Mouse (Mus musculus): Measurements from ENCODE around the gene Ptger1. TPM values are rescaled to one million over a fixed set of nuclear protein-coding genes. Genes with fewer than 3 reads are reported as not detected.

The Ptger1 gene
- polyA plus RNA-seq, 2 experiments = 0.40 to 2.7 TPM

DNA sequence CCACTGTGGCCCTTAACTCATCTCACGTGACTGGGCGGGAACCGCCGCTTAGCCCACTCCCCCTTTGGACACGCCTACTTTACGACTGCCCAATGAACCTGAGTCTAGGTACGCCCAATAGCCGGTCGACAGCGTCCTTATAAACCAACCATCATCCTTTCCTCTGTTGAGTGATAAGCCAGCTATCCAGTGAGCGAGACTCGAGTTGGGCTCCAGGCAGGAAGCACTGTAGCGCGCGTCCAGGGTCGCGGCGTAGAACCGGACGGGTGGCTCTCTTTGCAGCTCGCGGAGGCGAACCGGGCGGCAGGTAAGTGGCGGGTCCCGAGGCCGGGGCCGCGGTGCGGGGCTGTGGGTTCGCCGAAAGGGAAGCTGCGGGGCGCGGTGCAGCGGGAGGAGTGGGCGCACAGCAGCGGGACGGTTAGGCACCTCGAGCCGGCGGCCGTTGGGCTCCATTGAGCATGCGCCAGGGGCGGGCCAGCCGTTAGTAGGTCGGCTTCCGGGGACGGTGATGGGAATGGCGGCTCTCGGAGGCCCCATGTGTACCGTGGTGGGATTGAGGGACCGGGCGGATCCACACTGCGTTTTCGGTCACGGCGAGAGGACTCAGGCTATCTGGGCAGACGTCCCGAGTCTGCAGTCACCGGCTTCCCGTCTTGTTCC, 48.7 kb downstream of the Ptger1 start, which contains the start of gene Ddx39:
Ddx39 (plus strand) TSS at position 147 of the 660 bp plus-strand sequence.
- under 1% methylated on average over 58 of the region's 63 CpGs for WGBS
- TF ChIP-seq POLR2A (IDR thresholded peaks at IDR 0.05; ENCODE audit: borderline replicate concordance, extremely low read depth, insufficient read depth, insufficient read length) = peak; percentile 82; the same call in 1 of the 2 replicates
- Histone ChIP-seq H3K9ac (ENCODE audit: low read depth, low read length, severe bottlenecking) (peak within 1 kb of the TSS; percentile 75), H3K36me3 (ENCODE audit: control insufficient read depth, insufficient read depth, low read length) (peaks cover 10% of the 10 kb centered on the region), H3K4me3 (replicated peaks; ENCODE audit: low read length) (peak within 1 kb of the TSS; percentile 82), H3K4me1 (ENCODE audit: control insufficient read depth, insufficient read depth, low read length) (peaks cover 14% of the 10 kb centered on the region), H3K4me2 (replicated peaks; ENCODE audit: low read depth, low read length, severe bottlenecking) (peak within 1 kb of the TSS; percentile 85), H3K9me3 (ENCODE audit: control insufficient read depth, low read length) (no peaks in the 10 kb centered on the region), H3K27me3 (ENCODE audit: control insufficient read depth, insufficient read depth, low read length) (no peaks in the 10 kb centered on the region), H3K27ac (replicated peaks; ENCODE audit: low read depth, low read length) (peak within 1 kb of the TSS; percentile 84)
- ATAC-seq (ENCODE audit: low FRiP score, low read depth) (peak; percentile 99), DNase-seq (ENCODE audit: low spot score) (peak; percentile 98)

DNA sequence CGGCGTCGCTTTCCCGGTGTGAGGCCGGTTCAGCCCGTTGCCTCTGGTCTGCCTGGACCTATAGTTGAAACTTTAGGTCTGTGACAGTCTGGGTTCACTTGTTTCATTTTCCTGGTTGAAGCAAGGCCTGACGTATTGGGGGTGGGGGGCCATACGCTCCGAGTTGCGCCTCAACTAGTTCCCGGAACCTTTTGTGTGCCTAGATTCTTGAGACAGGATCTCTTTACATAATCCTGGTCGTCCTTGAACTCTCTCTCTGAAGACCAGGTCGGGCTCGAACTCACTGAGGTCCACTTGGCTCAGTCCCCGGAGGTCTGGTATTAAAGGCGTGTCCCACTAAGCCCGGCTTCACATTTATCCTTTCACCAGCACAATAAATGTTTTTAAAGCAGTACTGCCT, 49.3 kb downstream of the Ptger1 start:
- Histone ChIP-seq H3K9me3 (ENCODE audit: control insufficient read depth, low read length) (no peaks in the 10 kb centered on the region), H3K27me3 (ENCODE audit: control insufficient read depth, insufficient read depth, low read length) (no peaks in the 10 kb centered on the region), H3K9ac (ENCODE audit: low read depth, low read length, severe bottlenecking) (peak overlapping the region; percentile 75), H3K4me3 (replicated peaks; ENCODE audit: low read length) (peak overlapping the region; percentile 82), H3K4me2 (replicated peaks; ENCODE audit: low read depth, low read length, severe bottlenecking) (peak overlapping the region; percentile 85), H3K4me1 (ENCODE audit: control insufficient read depth, insufficient read depth, low read length) (peaks cover 14% of the 10 kb centered on the region), H3K36me3 (ENCODE audit: control insufficient read depth, insufficient read depth, low read length) (peaks cover 16% of the 10 kb centered on the region), H3K27ac (replicated peaks; ENCODE audit: low read depth, low read length) (peak overlapping the region; percentile 84; the same call in 1 of the 2 replicates)
- TF ChIP-seq POLR2A (IDR thresholded peaks at IDR 0.05; ENCODE audit: borderline replicate concordance, extremely low read depth, insufficient read depth, insufficient read length) = no peak
- WGBS = 1% methylated on average over 17 of the region's 17 CpGs
- ATAC-seq (ENCODE audit: low FRiP score, low read depth) = 0 out of 2 replicates have a peak, but pooled peaks have one; percentile 0
- DNase-seq (ENCODE audit: low spot score) = no peak

DNA sequence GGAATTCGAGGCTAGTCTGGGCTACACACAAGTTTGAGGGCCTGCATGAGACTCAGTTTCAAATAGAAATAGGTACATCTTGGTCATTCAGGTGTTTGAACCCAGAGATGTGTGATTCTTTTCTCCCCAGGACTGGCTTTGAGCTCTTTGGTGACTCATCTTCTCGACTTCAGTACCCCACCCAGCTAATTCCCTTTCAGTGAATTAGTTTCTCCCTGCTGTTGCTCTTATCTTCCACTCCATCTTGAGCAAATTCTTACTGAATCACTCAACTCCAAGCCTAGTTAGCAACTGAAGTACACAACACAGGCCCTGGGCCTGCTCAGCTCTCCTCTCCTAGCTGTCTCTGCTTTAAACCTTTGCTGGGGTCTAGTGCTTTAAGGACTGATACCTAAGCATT, 50.1 kb downstream of the Ptger1 start:
- 64% methylated on average over 2 of the region's 2 CpGs for WGBS
- H3K27me3 ChIP-seq (ENCODE audit: control insufficient read depth, insufficient read depth, low read length) = no peaks in the 10 kb centered on the region
- no peak for ATAC-seq (ENCODE audit: low FRiP score, low read depth)
- no peak overlapping the region for H3K27ac ChIP-seq (replicated peaks; ENCODE audit: low read depth, low read length)
- H3K4me3 ChIP-seq (replicated peaks; ENCODE audit: low read length) = peak overlapping the region; percentile 82
- H3K9me3 ChIP-seq (ENCODE audit: control insufficient read depth, low read length) = no peaks in the 10 kb centered on the region
- peaks cover 24% of the 10 kb centered on the region for H3K36me3 ChIP-seq (ENCODE audit: control insufficient read depth, insufficient read depth, low read length)
- H3K9ac ChIP-seq (ENCODE audit: low read depth, low read length, severe bottlenecking) = 0 out of 2 replicates have a peak overlapping the region, but pooled peaks have one; percentile 26
- DNase-seq (ENCODE audit: low spot score) = no peak
- no peak for TF ChIP-seq POLR2A (IDR thresholded peaks at IDR 0.05; ENCODE audit: borderline replicate concordance, extremely low read depth, insufficient read depth, insufficient read length)
- H3K4me1 ChIP-seq (ENCODE audit: control insufficient read depth, insufficient read depth, low read length) = peaks cover 14% of the 10 kb centered on the region
- H3K4me2 ChIP-seq (replicated peaks; ENCODE audit: low read depth, low read length, severe bottlenecking) = peak overlapping the region; percentile 85

DNA sequence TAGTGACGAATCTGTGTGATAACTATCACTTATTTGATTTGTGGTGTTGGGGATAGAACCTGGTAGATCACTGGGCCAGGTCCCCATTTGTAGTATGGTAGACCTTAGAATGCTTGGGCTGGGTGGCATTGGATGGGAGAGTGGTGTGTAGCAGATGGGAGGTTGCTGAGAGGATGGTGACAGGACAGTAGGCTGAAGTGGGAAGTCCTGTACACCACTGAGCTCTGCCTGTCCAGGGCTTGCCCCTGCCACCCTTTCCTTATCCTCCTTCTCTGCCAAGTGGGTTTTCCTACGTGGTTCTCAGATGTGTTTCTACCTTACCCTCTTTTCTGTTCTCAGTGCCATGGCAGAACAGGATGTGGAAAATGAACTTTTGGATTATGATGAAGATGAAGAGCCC, 52.6 kb downstream of the Ptger1 start:
- ATAC-seq (ENCODE audit: low FRiP score, low read depth) = no peak
- no peak overlapping the region for H3K9ac ChIP-seq (ENCODE audit: low read depth, low read length, severe bottlenecking)
- H3K27ac ChIP-seq (replicated peaks; ENCODE audit: low read depth, low read length) = no peak overlapping the region
- TF ChIP-seq POLR2A (IDR thresholded peaks at IDR 0.05; ENCODE audit: borderline replicate concordance, extremely low read depth, insufficient read depth, insufficient read length) = no peak
- H3K4me2 ChIP-seq (replicated peaks; ENCODE audit: low read depth, low read length, severe bottlenecking) = no peak overlapping the region
- no peaks in the 10 kb centered on the region for H3K27me3 ChIP-seq (ENCODE audit: control insufficient read depth, insufficient read depth, low read length)
- 86% methylated on average over 2 of the region's 2 CpGs for WGBS
- H3K4me3 ChIP-seq (replicated peaks; ENCODE audit: low read length) = no peak overlapping the region
- peaks cover 14% of the 10 kb centered on the region for H3K4me1 ChIP-seq (ENCODE audit: control insufficient read depth, insufficient read depth, low read length)
- no peak for DNase-seq (ENCODE audit: low spot score)
- peaks cover 49% of the 10 kb centered on the region for H3K36me3 ChIP-seq (ENCODE audit: control insufficient read depth, insufficient read depth, low read length)
- no peaks in the 10 kb centered on the region for H3K9me3 ChIP-seq (ENCODE audit: control insufficient read depth, low read length)

DNA sequence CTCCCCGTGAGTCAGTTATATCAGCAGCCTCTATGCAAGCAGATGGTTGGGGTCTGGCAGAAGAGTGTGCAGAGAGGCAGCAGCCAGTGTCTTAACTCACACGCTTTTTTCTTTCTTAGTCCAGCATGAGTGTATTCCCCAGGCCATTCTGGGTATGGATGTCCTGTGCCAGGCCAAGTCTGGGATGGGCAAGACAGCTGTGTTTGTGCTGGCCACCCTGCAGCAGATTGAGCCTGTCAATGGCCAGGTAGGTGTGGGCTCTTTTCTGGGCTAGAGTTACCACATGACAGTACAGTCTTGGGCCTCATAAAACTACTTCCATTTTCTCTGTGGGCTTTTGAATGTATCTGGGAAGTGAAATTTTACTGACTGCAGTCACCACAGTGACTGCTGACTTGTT, 53.2 kb downstream of the Ptger1 start:
- WGBS = 90% methylated on average over 2 of the region's 2 CpGs
- DNase-seq (ENCODE audit: low spot score) (no peak), ATAC-seq (ENCODE audit: low FRiP score, low read depth) (no peak)
- Histone ChIP-seq H3K27me3 (ENCODE audit: control insufficient read depth, insufficient read depth, low read length) (no peaks in the 10 kb centered on the region), H3K36me3 (ENCODE audit: control insufficient read depth, insufficient read depth, low read length) (peaks cover 56% of the 10 kb centered on the region), H3K4me2 (replicated peaks; ENCODE audit: low read depth, low read length, severe bottlenecking) (no peak overlapping the region), H3K4me3 (replicated peaks; ENCODE audit: low read length) (no peak overlapping the region), H3K9ac (ENCODE audit: low read depth, low read length, severe bottlenecking) (no peak overlapping the region), H3K4me1 (ENCODE audit: control insufficient read depth, insufficient read depth, low read length) (peaks cover 14% of the 10 kb centered on the region), H3K27ac (replicated peaks; ENCODE audit: low read depth, low read length) (no peak overlapping the region), H3K9me3 (ENCODE audit: control insufficient read depth, low read length) (no peaks in the 10 kb centered on the region)
- no peak for TF ChIP-seq POLR2A (IDR thresholded peaks at IDR 0.05; ENCODE audit: borderline replicate concordance, extremely low read depth, insufficient read depth, insufficient read length)
